Mouse (Mus musculus): ENCODE measurements at regions not wholly inside any gene's neighbourhood (a gene's known extent, or its start where the extent isn't known, plus 50 kb on each side); places are given as distances from the start of the nearest gene placed in this dataset.

- no peak for TF ChIP-seq CTCF (IDR thresholded peaks at IDR 0.05; ENCODE audit: low read depth)
- no peak for TF ChIP-seq EP300 (optimal IDR thresholded peaks at IDR 0.05)
Measured at GRCm38 (mm10) chr11:7444494-7444893, 230.8 kb upstream of the Igfbp3 start.
